Mouse (Mus musculus) liver, embryonic 14.5 days (tissue): ENCODE measurements at regions not wholly inside any gene's neighbourhood (a gene's known extent, or its start where the extent isn't known, plus 50 kb on each side); places are given as distances from the start of the nearest gene placed in this dataset.

Experiments used
- CTCF ChIP-seq: IDR thresholded peaks from 2 replicates; pipeline ENCODE4 v1.5.1; 2016; ENCODE audit warnings: antibody characterized with exemption, low read depth, control low read depth
- EP300 ChIP-seq: IDR thresholded peaks from 2 replicates; pipeline ENCODE4 v1.6.1; 2016; ENCODE audit warnings: antibody characterized with exemption, low read depth

GRCm38 (mm10) chr12:25826451-25826850 lies 588.6 kb downstream of the Rnf144a start:
- TF ChIP-seq CTCF (no peak), EP300 (no peak)
